Mouse (Mus musculus): ENCODE measurements at regions not wholly inside any gene's neighbourhood (a gene's known extent, or its start where the extent isn't known, plus 50 kb on each side); places are given as distances from the start of the nearest gene placed in this dataset.
"Not testable (repeated sequence)": the region's sequence is repeated elsewhere in the genome, so short reads cannot be mapped to it uniquely, and the experiment has no call there.

DNA sequence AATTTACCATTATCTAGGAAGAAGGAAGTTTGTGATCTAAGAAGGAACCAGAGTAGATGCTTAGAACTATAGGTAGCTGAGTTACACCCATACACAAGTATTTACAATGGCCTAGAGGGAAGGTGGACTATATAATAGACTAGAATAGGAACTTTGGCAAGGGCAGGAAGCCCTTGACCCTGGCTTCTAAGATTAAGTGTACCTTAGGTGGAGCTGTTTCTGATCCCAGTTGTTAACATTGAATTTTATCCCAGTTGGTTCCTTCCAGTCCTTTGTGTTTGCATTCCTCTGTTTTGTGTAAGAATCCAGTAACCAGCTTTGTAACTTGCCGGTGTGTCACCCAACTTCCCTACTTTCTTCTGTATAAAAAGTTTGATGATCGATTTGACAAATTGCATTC lies 294.1 kb downstream of the Plod2 start:
- in situ Hi-C loops (cut with MboI; ENCODE audit: low sequenced_read_pairs) = not testable (repeated sequence)

GRCm38 (mm10) chr9:92856410-92857083 lies 314.5 kb downstream of the Plod2 start:
- in situ Hi-C loops (cut with MboI; ENCODE audit: low sequenced_read_pairs) = loop anchor here (25.0 kb wide), 1 partner anchor 344 kb away; no protein-coding TSS in a partner anchor

GRCm38 (mm10) chr9:92865822-92866221 lies 323.8 kb downstream of the Plod2 start:
- in situ Hi-C loops (cut with MboI; ENCODE audit: low sequenced_read_pairs) = loop anchor here (25.0 kb wide), 1 partner anchor 354 kb away; no protein-coding TSS in a partner anchor

- in situ Hi-C loops (cut with MboI; ENCODE audit: low sequenced_read_pairs) = no loop called here
Observed at GRCm38 (mm10) chr9:92878589-92878988, 336.6 kb downstream of the Plod2 start.

- in situ Hi-C loops (cut with MboI; ENCODE audit: low sequenced_read_pairs) = no loop called here
Observed at GRCm38 (mm10) chr9:92879812-92880211, 337.8 kb downstream of the Plod2 start.

- in situ Hi-C loops (cut with MboI; ENCODE audit: low sequenced_read_pairs) = no loop called here
Observed at GRCm38 (mm10) chr9:92882251-92882832, 340.3 kb downstream of the Plod2 start.

DNA sequence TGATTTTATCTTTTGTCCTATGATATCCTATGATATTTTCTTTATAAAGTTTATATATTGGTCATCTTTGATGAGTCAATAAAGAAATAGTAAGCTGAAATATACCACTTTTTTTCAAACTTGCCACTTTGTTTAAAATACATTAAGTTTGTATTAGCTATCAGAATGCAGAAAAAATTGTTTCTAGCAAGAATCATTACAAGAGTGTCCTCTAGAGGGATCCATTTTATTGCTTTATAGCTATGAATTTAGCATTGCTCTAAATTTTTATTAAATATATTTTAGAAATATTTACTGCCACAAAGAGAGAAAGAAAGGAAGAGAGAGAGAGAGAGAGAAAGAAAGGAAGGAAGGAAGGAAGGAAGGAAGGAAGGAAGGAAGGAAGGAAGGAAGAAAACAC lies 348.0 kb downstream of the Plod2 start:
- in situ Hi-C loops (cut with MboI; ENCODE audit: low sequenced_read_pairs) = no loop called here

DNA sequence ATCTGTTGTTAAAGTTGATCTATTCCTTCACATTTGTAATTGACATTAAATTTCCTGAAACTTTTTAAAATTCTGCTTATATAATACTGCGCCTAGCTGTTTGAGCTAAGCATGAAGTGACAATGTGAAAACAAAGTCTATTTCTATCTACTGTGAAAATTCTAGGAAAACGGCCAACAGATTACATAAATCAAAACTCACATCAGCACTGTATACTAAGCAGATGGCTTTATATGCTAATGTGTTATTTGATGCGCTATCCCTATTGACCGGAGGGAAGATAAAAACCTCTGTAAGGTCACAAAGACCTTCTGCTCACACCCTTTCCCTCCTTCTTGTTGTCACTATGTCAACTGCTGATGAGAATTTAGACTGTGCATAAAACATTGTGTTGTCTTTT lies 357.7 kb downstream of the Plod2 start:
- in situ Hi-C loops (cut with MboI; ENCODE audit: low sequenced_read_pairs) = no loop called here

GRCm38 (mm10) chr9:92907102-92907501 lies 365.1 kb downstream of the Plod2 start:
- in situ Hi-C loops (cut with MboI; ENCODE audit: low sequenced_read_pairs) = no loop called here

GRCm38 (mm10) chr9:92919396-92919795 lies 377.4 kb downstream of the Plod2 start:
- in situ Hi-C loops (cut with MboI; ENCODE audit: low sequenced_read_pairs) = no loop called here

- in situ Hi-C loops (cut with MboI; ENCODE audit: low sequenced_read_pairs) = no loop called here
Observed at GRCm38 (mm10) chr9:92930231-92930966, 388.4 kb downstream of the Plod2 start.

DNA sequence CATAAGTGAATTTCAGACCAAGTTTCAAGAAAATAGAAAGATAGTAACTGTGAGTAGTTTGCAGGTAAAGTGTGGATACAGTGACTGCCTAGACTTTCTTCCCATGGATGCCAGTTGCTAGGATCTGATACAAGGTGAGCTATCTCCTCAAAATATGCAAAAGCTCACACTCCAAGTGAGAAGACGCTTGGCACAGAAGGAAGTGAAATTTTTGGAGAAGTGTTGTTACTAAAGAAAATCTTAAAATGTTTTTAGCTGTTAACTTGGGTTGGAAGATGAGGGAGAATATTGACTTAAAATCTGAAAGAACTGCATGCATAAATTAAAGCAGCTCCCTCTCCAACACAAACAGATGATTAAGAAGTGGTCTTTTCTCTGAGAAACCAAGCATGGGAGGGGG lies 395.8 kb downstream of the Plod2 start:
- in situ Hi-C loops (cut with MboI; ENCODE audit: low sequenced_read_pairs) = no loop called here

- in situ Hi-C loops (cut with MboI; ENCODE audit: low sequenced_read_pairs) = no loop called here
Observed at GRCm38 (mm10) chr9:92950092-92950491, 408.1 kb downstream of the Plod2 start.

DNA sequence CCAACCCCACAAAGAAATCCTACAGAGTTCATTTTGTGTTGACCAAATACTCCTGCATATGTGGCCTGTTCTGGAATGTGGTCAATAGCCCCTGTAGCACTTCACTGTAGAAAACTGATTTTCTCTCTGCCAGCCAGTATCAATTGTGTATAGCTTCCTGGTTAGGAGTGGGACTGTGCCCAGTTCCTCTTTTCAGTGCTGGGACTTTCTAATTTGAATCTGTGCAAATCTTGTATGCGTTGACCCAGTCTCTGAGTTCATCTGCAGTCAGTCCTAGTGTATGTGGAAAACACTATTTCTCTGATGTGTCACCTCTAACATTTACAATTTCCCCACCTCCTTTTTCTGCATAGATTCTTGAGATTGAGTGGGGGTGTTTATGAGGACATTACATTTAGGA lies 421.3 kb downstream of the Plod2 start:
- in situ Hi-C loops (cut with MboI; ENCODE audit: low sequenced_read_pairs) = no loop called here

DNA sequence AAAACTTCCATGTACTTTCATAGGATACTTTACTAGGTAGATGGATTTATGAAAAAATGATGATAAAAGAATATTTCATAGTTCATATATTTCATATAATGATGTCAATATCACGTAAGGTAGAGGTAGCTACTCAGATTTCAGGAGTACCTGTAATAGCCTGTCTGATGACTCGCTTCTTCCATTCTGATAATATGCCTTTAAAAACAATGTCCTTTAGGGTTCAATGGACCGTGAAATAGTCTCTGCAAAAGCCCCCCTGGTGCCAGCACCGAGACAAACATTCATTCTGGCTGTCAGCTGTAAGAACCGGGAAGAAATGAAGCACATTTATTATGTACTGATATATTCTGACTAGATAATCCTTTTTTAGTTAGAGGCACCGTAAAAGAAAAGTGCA lies 449.7 kb downstream of the Plod2 start:
- in situ Hi-C loops (cut with MboI; ENCODE audit: low sequenced_read_pairs) = no loop called here

- in situ Hi-C loops (cut with MboI; ENCODE audit: low sequenced_read_pairs) = no loop called here
Observed at GRCm38 (mm10) chr9:92996156-92996555, 454.1 kb downstream of the Plod2 start.

GRCm38 (mm10) chr9:93005182-93005953 lies 463.3 kb downstream of the Plod2 start:
- in situ Hi-C loops (cut with MboI; ENCODE audit: low sequenced_read_pairs) = no loop called here

- in situ Hi-C loops (cut with MboI; ENCODE audit: low sequenced_read_pairs) = no loop called here
Observed at GRCm38 (mm10) chr9:93008511-93009302, 466.7 kb downstream of the Plod2 start.

DNA sequence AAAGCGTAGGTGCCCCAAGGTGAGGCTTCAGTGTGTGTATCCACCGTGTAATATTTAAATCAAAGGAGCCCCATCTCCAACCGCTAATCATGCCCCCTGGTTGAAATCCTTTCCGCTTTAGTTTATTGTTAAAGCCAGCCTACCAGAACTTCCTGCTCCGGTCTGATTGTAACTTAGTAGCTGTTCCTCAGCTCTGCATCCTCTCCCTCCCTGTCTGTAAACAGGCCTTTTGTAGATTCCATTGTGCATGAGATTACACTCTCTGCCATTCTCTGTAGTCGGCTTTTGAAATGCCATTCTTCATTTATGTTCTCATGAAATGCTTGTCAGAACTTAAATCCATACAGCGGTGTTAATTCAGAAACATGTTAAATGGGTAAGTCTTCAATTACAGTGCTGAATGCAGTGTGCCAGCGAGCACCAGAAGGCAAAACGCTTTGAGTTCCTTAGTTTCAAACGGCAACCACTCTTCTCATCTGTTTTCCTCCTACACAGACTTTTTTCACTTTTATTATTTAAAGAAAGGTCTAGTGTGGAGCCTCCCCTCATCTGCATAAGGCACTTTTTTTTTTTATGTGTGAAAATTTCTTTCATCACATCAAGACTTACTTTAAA lies 502.4 kb downstream of the Plod2 start:
- in situ Hi-C loops (cut with MboI; ENCODE audit: low sequenced_read_pairs) = no loop called here

- in situ Hi-C loops (cut with MboI; ENCODE audit: low sequenced_read_pairs) = no loop called here
Observed at GRCm38 (mm10) chr9:93072140-93072539, 530.1 kb downstream of the Plod2 start.

All from CH12F3 (cell line).